Mouse (Mus musculus) Patski (cell line): ENCODE data around the gene Anks6. TPM values are rescaled to one million over a fixed set of nuclear protein-coding genes. Genes with fewer than 3 reads are reported as not detected.

Source experiments
- ATAC-seq: fragments of 100-300 bp; one replicate; pipeline ENCODE4 v1.8.0; 2021
- CTCF ChIA-PET: fragments of 350-600 bp; sonication (Branson Sonifier 250); formaldehyde crosslinking; loops from one replicate; lab custom pipeline; 2022; ENCODE audit warnings: inconsistent platforms; lab: Charles Lee
- POLR2A ChIA-PET: fragments of 350-600 bp; sonication (Branson Sonifier 250); formaldehyde crosslinking; loops from one replicate; lab custom pipeline; 2022; ENCODE audit warnings: antibody characterized with exemption, inconsistent platforms; lab: Charles Lee
- DNase-seq: peaks from one replicate; pipeline ENCODE4 v3.0.0-alpha.2; 2011; ENCODE audit warnings: low read depth, low spot score
- H3K27me3 ChIP-seq: fragments of 371-371 bp; one replicate; pipeline ENCODE4 v1.5.1; 2021
- CTCF ChIP-seq: fragments of 100-300 bp; IDR thresholded peaks from one replicate; pipeline ENCODE4 v1.5.1; 2021
- in situ Hi-C: fragments of 300-500 bp; cut with MboI; formaldehyde crosslinking; loops from 3 replicates; pipeline ENCODE4 v1.11.1; 2018; ENCODE audit warnings: low pct_unique_long_range_greater_than_20kb, mixed read lengths
- polyA plus RNA-seq: library from polyadenylated mRNA; unstranded; gene quantifications from one replicate; pipeline ENCODE4 v1.2.3, GENCODE M21; 2021

Anks6 gene
- polyA plus RNA-seq, 1 experiment from 2014 or later = 9.4 TPM

GRCm38 (mm10) chr4:46967981-46968380 lies 89.2 kb downstream of the Anks6 start:
- ChIA-PET CTCF (no interaction called here), POLR2A (no interaction called here)
- TF ChIP-seq CTCF = no peak
- DNase-seq = no peak
- in situ Hi-C loops = no loop called here
- H3K27me3 ChIP-seq = peaks cover 17% of the 10 kb centered on the region
- ATAC-seq = no peak

GRCm38 (mm10) chr4:46966551-46966950 lies 90.7 kb downstream of the Anks6 start:
- no peak for TF ChIP-seq CTCF
- ATAC-seq (no peak), DNase-seq (no peak)
- in situ Hi-C loops = no loop called here
- ChIA-PET POLR2A (no interaction called here), CTCF (no interaction called here)
- H3K27me3 ChIP-seq = peaks cover 14% of the 10 kb centered on the region

Other genes with a start within 250 kb of the Anks6 start
- gene Gabbr2, start 65.6 kb downstream of the Anks6 start, polyA plus RNA-seq = not detected
- 5.2 TPM for gene Galnt12, start 34.5 kb upstream of the Anks6 start, polyA plus RNA-seq
- gene Col15a1, start 150.7 kb upstream of the Anks6 start, polyA plus RNA-seq = 0.09 TPM